Mouse (Mus musculus): ENCODE data around the gene Sestd1.

The Sestd1 gene

GRCm38 (mm10) chr2:77133407-77133806 lies 147.0 kb downstream of the Sestd1 start:
- no peak for DNase-seq (ENCODE audit: low read depth, low spot score)

All from forelimb bud, embryonic 11.5 days (tissue).